Mouse (Mus musculus) hindbrain, embryonic 11.5 days (tissue): Measurements from ENCODE around the gene Prpf38a. TPM values are rescaled to one million over a fixed set of nuclear protein-coding genes. Genes with fewer than 3 reads are reported as not detected.

ENCODE experiments used
- polyA plus RNA-seq: library from polyadenylated mRNA; unstranded; fragments of >200 nt; fragmentation: Nextera tagmentation; extraction: Ambion mirVana; gene quantifications from 2 replicates; pipeline ENCODE4 v1.2.1, GENCODE M21; 2014

The Prpf38a gene
- polyA plus RNA-seq, 1 experiment from 2014 or later: 113 TPM

Other genes with a start within 250 kb of the Prpf38a start
- gene Shisal2a, start 196.0 kb downstream of the Prpf38a start, polyA plus RNA-seq: 2.0 and 3.2 TPM in 2 replicates
- gene Gpx7, start 172.4 kb downstream of the Prpf38a start, polyA plus RNA-seq: 47.3 and 52.8 TPM in 2 replicates
- gene Tut4, start 119.9 kb downstream of the Prpf38a start, polyA plus RNA-seq: 65.8 and 105 TPM in 2 replicates
- 10.4 and 15.4 TPM in 2 replicates for gene Orc1, start 87 bp upstream of the Prpf38a start, polyA plus RNA-seq
- 19.4 and 19.5 TPM in 2 replicates for gene Cc2d1b, start 40.6 kb upstream of the Prpf38a start, polyA plus RNA-seq
- gene 3110021N24Rik, start 140.3 kb upstream of the Prpf38a start, polyA plus RNA-seq: 1.3 and 2.0 TPM in 2 replicates
- gene Zfyve9, start 201.5 kb upstream of the Prpf38a start, polyA plus RNA-seq: 3.5 and 8.4 TPM in 2 replicates